Mouse (Mus musculus) thymus, postnatal 4 days (tissue): Measurements from ENCODE around the gene Hspa12b.
A peak's percentile ranks its signal among the peaks of the same experiment; 100 is the strongest.
"Not testable (repeated sequence)": the region's sequence is repeated elsewhere in the genome, so short reads cannot be mapped to it uniquely, and the experiment has no call there.

Source experiments
- DNase-seq: peaks from one replicate; pipeline ENCODE4 v3.0.0; 2021

Hspa12b gene

DNA sequence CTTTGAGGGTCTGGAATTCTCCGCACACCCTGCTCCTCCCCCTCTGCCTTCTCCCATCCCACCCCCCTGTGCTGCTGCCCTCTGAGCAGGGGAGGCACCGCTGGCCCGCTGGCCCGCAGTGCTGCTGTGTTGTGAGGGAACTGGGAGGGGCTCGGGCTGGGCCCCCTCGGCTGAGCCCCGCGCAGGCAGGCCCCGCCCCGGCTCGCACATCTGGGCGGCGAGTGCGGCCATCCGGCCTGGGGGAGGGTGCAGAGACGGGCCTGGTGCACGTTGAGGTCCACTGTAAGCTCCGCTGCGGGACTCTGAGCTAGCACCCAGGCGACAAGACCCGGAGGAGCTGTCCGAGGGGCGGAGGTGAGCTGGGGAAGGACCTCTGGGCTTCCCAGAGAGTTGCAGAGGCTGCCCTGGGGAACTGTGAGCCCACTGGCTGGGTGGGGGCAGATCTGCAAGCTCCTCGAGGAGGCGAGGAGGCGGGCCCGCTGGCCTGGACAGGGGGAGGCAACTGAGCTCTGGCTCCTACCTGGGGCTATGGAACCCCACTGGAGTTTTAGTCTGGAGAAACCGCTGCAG, at the start of gene Hspa12b:
Gene Hspa12b (plus strand): TSS at position 120 of the 570 bp plus-strand sequence.
- DNase-seq: peak; percentile 67

DNA sequence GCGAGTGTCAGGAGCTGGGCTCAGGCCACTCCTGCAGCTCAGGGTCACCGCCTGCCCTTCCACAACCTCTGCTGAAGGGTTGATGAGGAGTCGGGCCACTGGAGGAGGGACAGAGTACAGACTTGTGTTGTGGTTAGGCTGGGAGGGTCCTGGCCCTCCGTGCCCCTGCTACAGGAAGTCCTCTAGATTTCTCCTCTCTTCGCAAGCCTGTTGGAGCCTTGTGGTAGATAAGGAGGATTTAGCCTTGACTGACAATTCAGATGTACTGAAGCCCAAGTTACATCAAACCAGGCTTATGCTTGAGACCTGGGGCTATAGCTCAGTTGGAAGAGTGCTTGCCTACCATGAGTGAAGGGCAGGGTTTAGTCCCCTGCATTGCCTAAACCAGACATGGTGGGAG, 46.6 kb upstream of the Hspa12b start:
- DNase-seq: no peak

DNA sequence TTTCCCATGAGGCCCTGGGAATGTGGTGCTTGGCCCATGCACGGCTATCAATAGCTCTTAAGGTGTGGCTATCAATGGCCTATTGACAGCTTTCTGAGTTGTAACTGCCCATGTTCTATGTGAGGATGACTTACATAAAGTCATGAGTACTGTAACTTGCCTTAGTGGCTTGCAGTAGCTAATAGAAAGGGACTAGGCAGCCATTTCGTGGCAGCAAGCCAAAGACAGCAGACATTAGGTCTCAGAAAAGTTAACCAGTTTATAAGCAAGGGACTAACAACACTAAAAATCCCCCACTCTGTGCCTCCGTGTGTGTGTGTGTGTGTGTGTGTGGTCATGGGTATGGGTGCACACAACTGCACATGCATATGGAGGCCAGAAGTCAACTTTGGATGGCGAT, 42.9 kb upstream of the Hspa12b start:
- DNase-seq: no peak

DNA sequence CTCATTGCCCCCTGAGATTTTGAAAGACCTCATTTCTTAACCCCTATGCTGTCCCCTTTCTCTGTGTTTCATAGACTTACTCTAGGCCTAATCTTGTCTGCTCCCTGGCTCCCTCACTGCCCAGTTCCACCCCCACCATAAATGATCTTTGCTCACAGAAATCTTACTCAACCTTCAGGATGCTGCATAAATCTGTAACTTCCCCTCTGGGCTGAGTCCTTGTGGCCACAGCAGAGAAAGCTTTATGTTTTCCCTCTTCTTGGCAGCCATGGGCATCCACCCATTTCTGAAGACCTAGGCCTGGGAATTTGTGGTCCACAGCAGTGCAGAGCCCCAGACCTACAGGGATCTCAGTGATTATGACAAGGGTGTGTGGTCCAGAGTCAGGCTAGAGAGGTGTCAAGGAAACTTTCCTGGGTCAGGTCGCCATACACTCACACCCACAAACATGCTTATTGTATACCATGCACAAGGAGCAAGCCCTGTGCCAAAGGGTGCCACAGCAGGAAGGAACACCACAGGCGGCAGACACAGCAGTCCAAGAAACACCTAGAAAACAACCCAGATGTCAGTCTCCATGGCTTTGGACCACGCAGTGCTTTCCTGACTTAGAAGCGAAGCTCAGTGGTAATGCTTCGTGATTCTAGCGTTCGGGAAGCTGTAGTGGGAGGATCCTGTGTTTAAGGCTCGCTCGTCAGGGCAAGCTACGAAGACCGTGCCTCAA, 40.3 kb upstream of the Hspa12b start, which contains the start of gene Siglec1:
Gene Siglec1 (minus strand): TSS at position 99 of the 724 bp plus-strand sequence.
- no peak for DNase-seq

DNA sequence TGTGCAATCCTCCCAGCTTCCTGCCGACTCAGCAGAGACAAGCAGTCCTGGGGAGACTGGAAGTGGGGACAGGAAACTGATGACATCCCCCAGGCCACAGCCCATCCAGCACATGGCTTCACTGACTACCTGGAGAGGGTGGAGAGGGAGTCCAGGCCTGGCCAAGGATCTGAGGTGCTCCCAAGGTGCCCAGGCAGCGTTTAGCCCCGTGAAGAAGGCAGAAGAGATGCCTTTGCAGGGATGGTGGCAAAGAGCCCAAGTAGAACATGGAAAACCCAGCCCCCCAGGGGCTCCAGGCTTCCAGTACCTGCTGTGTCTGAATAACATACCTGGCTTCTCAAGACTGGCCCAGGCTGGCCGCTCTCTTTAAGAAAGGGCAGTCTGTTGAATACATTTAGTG, 38.5 kb upstream of the Hspa12b start:
- no peak for DNase-seq

DNA sequence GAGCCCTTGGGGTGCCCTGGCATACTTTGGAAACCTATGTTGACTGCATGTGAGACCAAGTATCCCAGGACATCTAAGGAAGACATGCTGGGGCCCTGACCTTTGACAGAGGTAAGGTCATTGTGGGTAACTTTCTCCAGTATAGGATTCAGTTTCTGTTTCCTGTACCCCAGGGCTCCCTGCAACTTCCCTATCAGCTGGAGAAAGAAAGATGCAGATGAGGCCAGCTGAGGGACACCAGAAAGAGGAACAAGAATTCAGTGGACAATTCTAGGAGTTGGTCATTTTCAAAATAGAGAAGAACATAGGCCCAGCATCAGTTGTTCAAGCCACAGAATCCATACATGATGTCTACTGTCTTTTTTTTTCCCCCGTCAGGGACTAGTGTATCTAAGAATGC, 37.4 kb upstream of the Hspa12b start:
- no peak for DNase-seq

DNA sequence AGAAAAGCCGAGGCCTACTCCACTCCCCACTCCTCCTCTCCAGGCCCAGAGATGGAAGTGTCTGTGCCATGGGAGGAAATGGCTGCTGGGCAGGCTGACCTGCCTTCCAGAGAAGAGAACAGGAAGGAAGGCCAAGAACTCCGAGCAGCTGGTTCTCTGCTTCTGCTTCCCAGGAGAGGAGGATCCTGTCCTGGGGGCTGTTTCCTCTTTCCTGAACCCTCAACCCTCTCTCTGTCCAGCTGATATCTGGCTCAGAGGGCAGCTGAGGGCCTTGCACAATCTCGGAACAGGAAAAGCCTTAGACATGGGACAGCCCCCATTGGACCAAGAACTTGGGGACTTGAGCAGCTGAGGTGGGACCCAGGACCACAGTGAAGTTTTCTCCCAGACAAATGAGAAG, 36.2 kb upstream of the Hspa12b start:
- no peak for DNase-seq

DNA sequence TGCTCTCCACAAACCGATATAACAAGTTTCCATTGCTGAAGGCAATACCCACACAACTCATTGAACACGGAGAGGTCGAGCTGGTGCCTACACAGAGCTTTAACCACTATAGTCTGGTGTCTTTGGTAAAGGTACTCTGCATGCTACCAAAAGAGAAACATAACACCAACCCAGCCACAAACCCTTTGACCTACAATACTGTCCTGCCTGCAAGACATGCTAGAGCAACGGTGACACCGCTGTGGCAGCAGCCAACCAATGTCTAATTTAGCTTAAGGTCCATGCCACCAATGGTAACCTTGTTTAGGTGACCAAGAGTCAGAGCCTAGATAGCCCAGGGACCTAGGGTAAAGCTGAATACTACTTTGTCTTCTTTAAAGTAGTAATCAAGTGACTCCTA, 33.5 kb upstream of the Hspa12b start:
- no peak for DNase-seq

DNA sequence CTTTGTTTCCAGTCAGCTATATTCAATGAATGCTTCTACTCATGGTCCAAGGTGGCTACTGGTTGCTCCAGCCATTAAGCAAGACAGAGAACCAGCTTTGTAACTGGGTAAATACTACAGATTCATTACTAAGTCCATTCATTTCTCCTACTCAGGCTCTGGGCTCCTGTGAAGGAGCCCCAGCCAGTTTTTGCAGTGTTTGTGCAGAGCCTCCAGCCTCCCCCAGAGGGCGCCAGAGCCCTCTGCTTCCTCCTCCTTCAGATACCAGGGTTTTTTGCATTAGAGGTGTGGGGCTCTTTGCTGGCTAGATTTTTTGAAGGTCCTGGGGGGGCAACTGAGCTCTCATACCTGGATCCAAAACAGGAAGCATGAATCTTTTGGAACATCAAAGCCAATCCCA, 32.3 kb upstream of the Hspa12b start:
- DNase-seq: peak; percentile 81

DNA sequence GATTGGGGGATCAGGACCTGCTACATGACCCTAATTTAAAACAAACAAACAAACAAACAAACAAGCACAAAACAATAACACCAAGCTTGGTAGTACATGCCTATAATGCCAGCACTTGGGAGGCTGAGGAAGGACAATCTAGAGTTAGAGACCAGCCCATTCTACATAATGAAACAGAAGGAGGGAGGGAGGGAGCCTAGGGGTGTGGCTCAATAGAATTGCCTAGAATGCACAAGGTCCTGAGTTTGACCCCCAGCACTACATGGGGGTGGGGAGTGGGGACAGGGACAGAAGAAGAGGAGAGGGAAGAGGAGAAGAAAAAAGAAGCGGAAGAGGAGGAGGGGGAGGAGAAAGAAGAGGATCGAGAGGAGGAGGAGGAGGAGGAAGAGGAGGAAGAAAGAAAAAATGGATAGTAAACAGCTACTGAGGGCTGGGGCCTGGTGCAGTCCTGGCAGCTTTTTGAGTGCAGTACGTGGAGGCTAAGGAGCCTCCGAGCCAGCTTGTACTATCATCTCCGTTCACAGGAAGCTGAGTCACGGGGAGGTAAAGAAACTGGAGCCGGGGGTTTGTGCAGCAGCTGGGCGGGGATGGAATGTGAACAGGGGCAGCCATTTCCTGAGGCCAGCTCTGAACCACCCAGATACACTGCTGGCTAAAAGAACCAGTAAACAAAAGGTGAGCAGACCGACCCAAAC, 30.8 kb upstream of the Hspa12b start:
- peak; percentile 44 for DNase-seq

DNA sequence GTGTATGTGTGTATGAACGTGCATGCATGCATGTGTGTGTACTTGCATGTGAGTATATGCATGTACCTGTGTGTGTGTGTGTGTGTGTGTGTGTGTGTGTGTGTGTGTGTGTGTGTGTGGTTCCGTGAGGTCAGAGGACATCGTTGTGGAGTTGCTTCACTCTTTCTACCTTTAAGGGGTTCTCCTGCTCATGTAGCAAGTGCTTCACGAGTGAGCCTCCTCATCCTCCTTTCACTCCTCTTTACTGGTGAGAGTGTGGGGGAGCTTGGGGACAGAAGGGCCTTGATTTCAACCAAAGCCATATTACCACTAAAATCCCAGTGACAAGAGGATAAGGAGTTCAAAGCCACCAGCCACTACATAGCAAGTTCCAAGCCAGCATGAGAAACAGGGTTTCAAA, 30.0 kb upstream of the Hspa12b start:
- DNase-seq: no peak

DNA sequence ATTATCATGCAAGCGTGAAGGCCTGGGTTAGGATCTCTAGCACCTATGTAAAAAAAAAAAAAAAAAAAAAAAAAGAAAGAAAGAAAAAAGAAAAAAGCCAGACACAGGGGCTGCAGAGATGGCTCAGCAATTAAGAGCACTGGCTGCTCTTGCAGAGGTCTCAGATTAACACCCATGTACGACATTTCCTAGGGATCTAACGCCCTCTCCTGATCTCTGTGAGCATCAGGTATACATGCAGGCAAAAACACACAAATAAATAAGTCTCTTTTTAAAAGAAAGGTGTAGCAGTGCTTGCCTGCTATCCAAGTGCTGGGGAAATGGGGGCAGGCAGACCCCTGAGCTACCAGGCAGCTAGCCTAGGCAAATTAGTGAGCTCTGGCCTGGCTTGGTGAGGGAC, 25.6 kb upstream of the Hspa12b start:
- DNase-seq: no peak

DNA sequence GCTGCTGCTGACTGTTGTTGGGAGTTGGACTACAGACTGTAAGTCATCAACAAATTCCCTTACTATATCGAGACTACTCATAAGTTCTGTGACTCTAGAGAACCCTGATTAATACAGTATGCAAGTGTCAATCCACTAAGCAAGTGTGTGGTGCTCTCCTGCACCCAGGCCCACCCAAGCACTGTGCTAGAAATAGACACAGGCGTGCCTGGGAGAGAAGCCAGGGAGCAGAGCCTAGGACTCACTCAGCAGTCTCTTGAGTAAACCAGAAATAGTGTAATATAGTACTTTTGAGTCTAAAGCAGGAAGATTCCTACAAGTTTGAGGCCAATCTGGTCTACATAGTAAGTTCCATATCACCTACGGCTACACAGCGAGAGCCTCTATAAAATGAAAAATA, 23.1 kb upstream of the Hspa12b start:
- no peak for DNase-seq

DNA sequence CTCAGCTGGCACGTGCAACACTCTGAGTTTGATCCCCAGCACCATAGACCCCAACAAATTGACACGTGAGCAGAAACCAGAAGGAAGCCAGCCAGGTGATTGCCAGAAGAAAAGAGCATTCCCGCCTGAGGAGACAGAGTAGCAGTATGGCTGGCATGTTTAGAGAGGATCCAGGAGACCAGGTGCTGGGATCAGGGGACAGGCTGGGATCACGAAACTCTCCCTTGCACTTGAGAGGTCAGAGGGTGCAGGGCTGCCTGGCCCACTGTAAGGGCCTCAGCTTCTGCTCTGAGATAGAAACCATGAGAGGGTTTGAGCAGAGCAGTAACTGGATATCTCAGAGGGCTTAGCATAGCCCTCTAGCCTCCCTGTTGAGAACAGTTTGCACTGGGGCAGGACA, 22.0 kb upstream of the Hspa12b start:
- DNase-seq: not testable (repeated sequence)

DNA sequence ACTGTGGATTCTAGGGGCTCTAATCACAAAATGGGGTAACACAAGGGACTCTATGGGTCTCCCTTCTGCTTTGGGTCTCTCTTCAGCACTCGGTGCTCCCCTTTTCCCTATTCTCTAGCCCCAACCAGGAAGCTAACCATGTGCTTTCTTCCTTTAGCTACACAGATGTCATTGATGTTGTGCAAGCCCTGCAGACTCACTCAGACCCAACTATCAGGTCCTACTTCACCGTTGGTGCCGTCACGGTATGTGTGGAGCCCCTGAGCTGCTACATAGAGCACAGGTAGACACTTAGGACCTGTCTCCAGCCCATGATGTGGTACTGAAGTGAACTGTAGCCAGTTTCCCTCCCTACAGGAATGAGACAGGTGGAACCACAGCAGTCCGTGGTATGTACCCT, 21.1 kb upstream of the Hspa12b start:
- DNase-seq: no peak

DNA sequence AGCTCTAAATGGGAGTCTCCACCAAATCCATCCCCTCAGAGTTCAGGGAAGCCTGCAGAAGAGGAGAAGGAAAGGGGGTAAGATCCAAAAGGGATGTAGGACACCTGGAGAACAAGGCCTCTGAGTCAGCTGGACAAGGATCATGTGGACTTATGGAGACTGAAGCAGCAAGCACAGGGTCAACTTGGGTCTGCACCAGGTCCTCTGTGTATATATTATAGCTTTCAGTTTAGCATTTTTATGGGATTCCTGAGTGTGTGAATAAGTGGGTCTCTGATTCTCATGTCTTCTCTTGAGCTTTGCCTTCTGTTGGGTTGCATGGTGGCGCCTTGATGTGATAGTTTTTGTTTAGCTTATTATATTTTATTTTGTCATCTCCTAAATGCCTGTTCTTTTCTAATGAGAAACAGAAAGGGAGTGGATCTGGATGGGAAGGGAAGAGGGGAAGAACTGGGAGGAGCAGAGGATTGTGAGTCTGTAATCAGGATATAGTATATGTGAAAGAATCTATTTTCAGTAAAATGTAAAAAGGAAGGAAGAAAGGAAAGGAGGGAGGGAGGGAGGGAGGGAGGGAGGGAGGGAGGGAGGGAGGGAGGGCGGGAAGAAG, 8.0 kb upstream of the Hspa12b start:
- no peak for DNase-seq

DNA sequence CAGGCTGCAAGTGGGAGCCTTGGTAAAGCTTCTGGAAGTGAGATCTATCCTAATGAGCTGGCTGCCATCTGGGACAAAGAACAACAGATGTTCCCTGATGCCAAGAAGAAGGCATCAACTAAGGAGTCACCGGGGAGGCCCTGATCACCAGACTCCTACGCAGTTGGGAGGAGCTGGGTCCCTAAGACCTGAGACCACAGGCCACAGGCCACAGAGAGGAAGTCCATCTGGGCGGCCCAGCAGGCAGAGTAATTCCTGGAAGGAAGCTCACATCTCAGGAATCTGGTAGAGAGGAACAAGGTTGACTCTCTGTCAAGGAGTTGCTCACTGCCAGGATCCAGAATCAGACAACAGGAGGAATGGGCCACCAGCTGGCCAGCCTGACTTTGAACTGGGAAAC, 2.9 kb upstream of the Hspa12b start:
- no peak for DNase-seq

DNA sequence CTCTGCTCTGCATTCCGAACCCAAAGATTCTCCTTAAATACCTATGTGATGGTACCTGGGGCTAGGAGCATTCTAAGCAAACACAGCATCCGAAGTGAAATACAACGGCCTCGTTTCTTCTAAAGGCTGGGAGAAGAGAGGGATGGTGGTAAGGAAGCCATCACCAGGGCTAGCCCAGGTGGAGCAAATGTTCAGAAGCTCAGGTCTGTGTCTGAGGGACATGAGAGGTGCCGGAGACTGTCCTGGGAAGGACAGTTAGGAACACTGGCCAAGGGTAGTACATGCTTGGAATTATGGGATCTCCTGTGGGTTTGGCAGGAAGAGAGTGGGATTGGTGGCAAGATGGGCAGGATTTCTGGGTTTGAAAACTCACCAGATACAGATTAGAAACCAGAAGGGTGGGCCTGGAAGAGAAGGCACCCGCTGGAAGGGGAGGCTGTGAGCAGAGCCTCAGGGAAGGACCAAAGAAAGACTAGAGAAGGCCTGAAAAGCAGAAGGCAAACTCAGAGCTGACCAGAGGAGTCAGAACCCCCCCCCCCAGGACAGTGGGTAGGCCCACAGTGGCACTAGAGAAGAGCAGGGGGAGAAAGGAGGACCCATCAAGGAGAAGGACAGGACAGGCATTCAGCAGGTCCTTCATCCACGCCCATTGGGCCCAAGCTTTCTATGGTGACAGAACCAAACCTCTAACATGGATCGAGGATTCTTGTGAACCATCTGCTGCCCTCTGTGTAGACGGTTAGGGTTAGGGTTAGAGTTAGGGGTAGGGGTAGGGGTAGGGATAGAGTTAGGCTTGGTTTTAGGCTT, 1.7 kb upstream of the Hspa12b start:
- no peak for DNase-seq

DNA sequence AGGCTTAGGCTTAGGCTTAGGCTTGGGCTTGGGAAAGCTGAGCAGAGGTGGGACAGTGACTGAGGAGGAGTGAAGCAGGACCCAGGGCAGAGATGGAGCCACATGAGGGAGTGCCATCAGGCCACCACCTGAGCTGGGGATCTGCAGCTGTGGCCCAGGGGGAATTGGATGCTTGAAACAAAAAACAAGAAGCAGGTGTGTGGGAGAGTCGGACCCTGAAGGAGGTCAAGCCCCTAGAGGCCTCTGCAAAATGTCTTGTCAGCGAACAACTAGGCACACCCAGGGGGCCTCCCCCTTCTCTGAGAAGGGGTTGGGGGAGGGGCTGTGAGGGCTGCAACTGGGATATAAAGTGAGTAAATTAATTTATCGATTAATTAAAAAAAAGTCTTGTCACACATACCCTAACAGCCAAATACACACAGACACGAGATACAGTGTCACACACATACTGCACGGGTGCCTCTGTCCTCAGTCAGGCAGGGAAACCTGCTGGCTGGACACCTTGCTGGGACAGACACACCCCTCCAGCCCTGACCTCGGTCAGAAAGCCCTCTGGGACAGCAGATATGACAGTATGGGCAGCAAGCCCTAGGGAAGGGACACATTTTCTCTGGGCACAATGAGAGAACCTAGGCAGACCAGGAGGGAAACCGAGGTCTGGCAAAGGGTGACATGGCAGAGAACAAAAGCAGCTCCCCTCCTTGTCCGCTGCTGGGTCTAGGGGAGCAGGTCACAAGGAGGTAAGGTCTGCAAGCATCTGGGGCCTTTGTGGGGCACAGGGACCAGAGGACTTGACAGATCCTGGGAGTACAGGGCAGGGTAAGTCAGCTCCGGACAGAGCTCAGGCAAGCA, 890 bp upstream of the Hspa12b start:
- DNase-seq: no peak

DNA sequence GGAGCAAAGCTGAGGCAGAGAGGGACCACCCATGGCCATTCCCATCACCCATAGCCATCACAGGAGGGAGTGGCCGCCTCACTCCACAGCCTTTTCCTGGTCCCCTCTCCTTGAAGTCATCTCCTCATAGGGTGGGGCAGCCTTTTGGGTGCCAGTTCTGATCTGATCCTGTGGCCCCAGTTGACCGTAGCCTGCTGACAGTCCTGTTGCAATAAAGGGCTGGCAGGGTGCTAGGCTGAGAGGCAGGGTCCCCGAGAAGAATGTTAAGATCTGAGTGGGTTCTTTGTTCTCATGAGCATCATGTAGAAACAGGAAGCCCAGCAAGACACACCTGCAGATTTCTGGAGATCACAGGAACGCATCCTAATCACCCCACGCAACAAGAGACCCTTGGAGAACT, 1.1 kb downstream of the Hspa12b start:
- DNase-seq: no peak

DNA sequence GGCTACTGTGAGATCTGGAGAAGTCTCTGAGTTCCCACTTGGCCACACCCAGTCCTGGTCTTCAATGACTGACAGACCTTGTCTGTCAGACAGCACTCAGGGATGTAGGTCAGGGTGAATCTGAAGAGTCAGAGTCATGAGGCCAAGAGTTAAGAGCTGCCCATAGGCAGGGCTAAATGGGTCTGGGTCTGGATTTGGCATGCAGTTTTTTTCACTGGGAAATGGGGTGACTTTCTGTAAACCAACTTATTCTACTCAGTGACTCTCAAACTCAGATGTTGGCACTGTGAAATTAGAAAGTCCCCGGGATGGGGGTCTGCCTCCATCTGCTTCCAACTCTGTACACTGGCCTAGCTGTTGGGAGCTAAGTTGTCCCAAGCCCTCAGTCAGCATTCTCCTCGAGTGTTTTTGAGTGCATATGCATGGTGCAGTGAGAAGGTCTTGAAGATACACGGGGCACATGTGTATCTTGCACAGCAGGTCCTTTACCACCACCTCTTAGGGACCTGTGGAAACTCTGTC, 1.6 kb downstream of the Hspa12b start:
- DNase-seq: no peak

DNA sequence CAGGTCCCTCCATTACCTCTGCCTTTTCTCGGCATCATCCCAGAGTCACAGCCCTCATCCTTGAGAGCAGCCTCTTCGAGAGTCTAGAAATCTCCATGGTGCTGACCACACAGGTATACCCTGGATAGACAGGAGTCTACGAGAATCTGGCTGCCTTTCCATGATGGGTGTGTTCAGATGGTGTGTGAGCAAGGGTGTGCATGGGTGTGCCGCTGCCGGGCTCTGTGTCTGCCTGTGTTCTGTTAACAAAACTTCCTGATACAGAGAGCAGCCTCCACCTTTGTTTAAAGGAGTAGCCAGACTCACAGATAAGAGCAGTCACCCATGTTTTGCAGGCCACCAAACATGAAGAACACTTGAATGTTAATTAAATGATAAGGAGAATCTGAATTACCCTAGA, 2.8 kb downstream of the Hspa12b start:
- DNase-seq: no peak
